Mouse (Mus musculus) kidney, embryonic 15.5 days (tissue): ENCODE measurements around the gene Zfp629. TPM values are rescaled to one million over a fixed set of nuclear protein-coding genes. Genes with fewer than 3 reads are reported as not detected.

Experiments used
- polyA plus RNA-seq: library from polyadenylated mRNA; unstranded; fragments of >200 nt; fragmentation: Nextera tagmentation; extraction: Ambion mirVana; gene quantifications from 2 replicates; pipeline ENCODE4 v1.2.1, GENCODE M21; 2015

The Zfp629 gene
- polyA plus RNA-seq, 1 experiment from 2014 or later = 18.9 TPM

Other genes with a start within 250 kb of the Zfp629 start
- 8.3 and 10.7 TPM in 2 replicates for gene Zfp747, start 239.7 kb downstream of the Zfp629 start, polyA plus RNA-seq
- 5.7 and 6.3 TPM in 2 replicates for gene 9130019O22Rik, start 228.6 kb downstream of the Zfp629 start, polyA plus RNA-seq
- gene E430018J23Rik, start 222.2 kb downstream of the Zfp629 start, polyA plus RNA-seq = 7.1 and 8.0 TPM in 2 replicates
- 7.6 and 8.0 TPM in 2 replicates for gene Zfp764, start 209.0 kb downstream of the Zfp629 start, polyA plus RNA-seq
- 24.5 and 27.1 TPM in 2 replicates for gene Zfp688, start 193.7 kb downstream of the Zfp629 start, polyA plus RNA-seq
- 8.1 and 8.9 TPM in 2 replicates for gene Zfp689, start 166.6 kb downstream of the Zfp629 start, polyA plus RNA-seq
- 36.0 and 47.4 TPM in 2 replicates for gene Prr14, start 156.2 kb downstream of the Zfp629 start, polyA plus RNA-seq
- 10.2 and 11.9 TPM in 2 replicates for gene Fbrs, start 136.6 kb downstream of the Zfp629 start, polyA plus RNA-seq
- gene Srcap, start 103.8 kb downstream of the Zfp629 start, polyA plus RNA-seq = 54.6 and 57.9 TPM in 2 replicates
- 18.7 and 19.4 TPM in 2 replicates for gene Gm42715, start 96.2 kb downstream of the Zfp629 start, polyA plus RNA-seq
- 8.7 and 10.4 TPM in 2 replicates for gene Tmem265, start 54.4 kb downstream of the Zfp629 start, polyA plus RNA-seq
- 34.6 and 42.5 TPM in 2 replicates for gene Phkg2, start 42.5 kb downstream of the Zfp629 start, polyA plus RNA-seq
- 14.1 and 16.4 TPM in 2 replicates for gene Ccdc189, start 27.2 kb downstream of the Zfp629 start, polyA plus RNA-seq
- gene Rnf40, start 27.0 kb downstream of the Zfp629 start, polyA plus RNA-seq = 47.2 and 48.3 TPM in 2 replicates
- 64.2 and 66.8 TPM in 2 replicates for gene Bcl7c, start 93.1 kb upstream of the Zfp629 start, polyA plus RNA-seq
- gene Ctf1, start 96.9 kb upstream of the Zfp629 start, polyA plus RNA-seq = 15.3 and 16.5 TPM in 2 replicates
- gene Ctf2, start 116.4 kb upstream of the Zfp629 start, polyA plus RNA-seq = 0.31 and 0.33 TPM in 2 replicates
- 5.6 and 6.8 TPM in 2 replicates for gene Fbxl19, start 128.7 kb upstream of the Zfp629 start, polyA plus RNA-seq
- 25.1 and 26.7 TPM in 2 replicates for gene Orai3, start 154.0 kb upstream of the Zfp629 start, polyA plus RNA-seq
- gene Setd1a, start 160.9 kb upstream of the Zfp629 start, polyA plus RNA-seq = 23.2 and 25.9 TPM in 2 replicates
- not detected in 2 replicates for gene Gm49388, start 169.8 kb upstream of the Zfp629 start, polyA plus RNA-seq
- 23.0 and 27.6 TPM in 2 replicates for gene Hsd3b7, start 184.8 kb upstream of the Zfp629 start, polyA plus RNA-seq
- 46.4 and 53.2 TPM in 2 replicates for gene Stx4a, start 208.5 kb upstream of the Zfp629 start, polyA plus RNA-seq
- 3.8 and 5.2 TPM in 2 replicates for gene Stx1b, start 208.8 kb upstream of the Zfp629 start, polyA plus RNA-seq